Mouse (Mus musculus) olfactory bulb, adult 2 months (tissue): ENCODE measurements around the gene Fam19a2.

Experiments used
- CTCF ChIP-seq: fragments of 200-500 bp; IDR thresholded peaks from 2 replicates; pipeline ENCODE4 v1.5.1; 2012; ENCODE audit warnings: low read depth, mild to moderate bottlenecking, low read length, moderate library complexity; ENCODE audit not compliant: insufficient read depth
- POLR2A ChIP-seq: fragments of 200-500 bp; IDR thresholded peaks from 2 replicates; pipeline ENCODE4 v1.6.1; 2012; ENCODE audit warnings: mild to moderate bottlenecking, low read depth, low read length, moderate library complexity; ENCODE audit not compliant: insufficient read depth

GRCm38 (mm10) chr10:123692926-123693224 is 429.1 kb downstream of the Fam19a2 start:
- TF ChIP-seq CTCF (no peak), POLR2A (no peak)
